Mouse (Mus musculus) left cerebral cortex, adult 8-10 months (tissue): ENCODE results near the gene Bub1. TPM values are rescaled to one million over a fixed set of nuclear protein-coding genes. Genes with fewer than 3 reads are reported as not detected.

Experiments
- DNase-seq, 2 experiments: peaks; one replicate each; pipeline ENCODE4 v3.0.0; 2022; ENCODE audit warnings: low spot score in 2 of 2
- total RNA-seq, 4 experiments: library from RNA; stranded (reverse); gene quantifications; 2 replicates each; pipeline ENCODE4 v1.2.4; 2022

The Bub1 gene
- under 1 TPM; 0.14 to 0.95 (median 0.20) TPM for total RNA-seq

DNA sequence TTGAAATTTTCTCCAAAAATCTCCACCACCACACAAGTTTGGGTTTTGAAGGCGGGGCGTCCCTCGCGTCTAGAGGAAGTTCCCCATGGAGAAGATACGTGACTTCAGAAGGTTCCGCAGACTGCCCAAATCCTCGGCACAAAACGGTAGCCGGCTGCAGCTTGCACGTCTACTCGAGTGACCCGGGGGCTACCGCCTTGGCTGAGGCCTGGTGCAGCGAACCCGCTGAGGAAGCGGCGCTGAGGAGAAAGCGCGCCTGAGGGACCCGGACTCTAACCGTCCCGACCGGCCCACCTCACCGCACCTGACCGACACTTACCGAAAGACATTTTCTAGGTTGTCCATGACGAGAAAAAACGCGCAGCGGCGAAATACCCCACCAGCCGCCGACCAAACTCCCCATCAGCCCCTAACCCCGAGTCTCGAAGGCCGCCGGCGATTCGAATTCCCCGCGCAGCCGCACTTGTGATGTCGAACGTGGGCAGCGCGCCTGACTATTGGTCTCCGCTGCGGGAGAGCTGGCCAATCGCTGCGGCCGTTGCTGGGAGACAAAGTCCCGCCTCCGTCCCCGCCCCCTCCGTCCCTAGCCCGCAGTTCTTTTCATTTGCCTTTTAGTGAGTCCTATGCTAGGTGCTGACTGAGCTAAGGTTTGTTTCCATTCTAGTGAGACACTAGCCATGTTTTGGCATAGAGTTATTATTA lies at the start of gene Bub1:
Bub1 (minus strand) TSS at position 465 of the 702 bp plus-strand sequence.
- DNase-seq = peak; percentile 76 to 93

DNA sequence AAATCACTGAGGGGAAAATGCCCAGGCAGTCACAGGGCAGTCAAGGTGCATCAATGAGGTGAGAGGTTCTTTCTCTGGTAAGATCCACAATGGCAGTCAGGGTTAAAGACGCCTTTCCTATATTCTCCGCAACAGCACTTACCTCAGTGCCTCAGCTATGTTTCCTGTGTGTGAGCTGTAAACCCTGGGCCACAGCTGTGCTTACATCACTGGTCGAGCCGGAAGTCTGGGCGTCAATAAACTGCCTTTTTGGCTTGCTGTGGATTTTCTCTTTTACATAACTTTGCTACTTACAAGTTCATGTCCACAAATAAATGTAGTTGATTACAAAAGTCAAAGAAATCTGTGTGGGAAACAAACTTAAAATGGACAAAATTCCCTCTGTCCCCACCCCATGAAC lies 49.4 kb upstream of the Bub1 start:
- DNase-seq = no peak

DNA sequence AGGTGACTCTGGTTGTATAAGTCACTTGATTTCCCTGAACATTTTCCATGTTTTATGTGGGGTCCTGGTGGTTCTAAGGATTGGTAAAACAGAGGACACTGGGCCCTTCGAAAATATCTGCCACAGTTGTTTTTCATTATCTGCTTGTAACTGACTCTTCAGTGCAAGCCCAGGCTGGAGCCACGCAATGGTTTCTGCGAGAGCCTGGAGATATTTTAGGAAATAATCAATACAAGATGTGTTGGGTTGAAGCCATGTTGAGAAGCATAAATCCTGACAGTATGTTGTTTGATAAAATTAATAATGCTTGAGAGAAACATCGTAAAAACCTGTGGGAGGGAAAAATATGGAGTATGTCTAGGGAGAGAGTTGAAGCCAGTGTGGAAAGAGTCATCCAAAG lies 32.7 kb upstream of the Bub1 start:
- DNase-seq = no peak

DNA sequence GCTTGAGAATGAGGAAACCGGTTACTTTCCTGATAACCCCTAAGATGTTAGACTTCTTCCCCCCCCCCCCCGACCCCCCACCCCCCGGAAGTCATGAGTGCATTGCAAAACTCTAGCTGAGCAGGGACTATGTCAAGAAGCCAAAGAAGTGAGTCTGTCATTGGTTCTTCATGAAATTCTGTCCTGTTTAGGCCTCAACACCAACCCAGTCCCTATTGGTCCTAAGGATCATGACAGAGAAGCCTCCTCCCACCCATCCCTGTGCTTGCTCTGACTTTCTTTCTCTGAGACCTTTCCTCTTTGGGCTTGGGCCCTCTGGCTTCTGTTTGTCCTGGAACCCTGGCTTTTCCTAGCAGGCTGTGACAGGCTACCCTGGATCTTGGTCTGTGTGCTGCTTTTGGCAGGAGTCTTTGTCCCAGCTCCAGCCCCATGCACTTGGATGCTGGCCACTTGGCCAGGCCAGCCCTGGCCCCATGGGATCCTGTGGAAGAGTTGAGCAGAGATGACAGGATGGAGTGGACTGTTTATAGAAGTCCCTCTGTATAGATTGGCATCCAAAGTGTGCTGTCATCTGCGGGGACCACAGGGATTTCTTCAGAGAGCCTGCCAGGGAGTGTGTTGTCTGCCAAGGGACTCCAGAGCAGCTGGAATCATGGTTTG lies 22.8 kb upstream of the Bub1 start:
- peak in 1 of 2 experiments; percentile 11 for DNase-seq

DNA sequence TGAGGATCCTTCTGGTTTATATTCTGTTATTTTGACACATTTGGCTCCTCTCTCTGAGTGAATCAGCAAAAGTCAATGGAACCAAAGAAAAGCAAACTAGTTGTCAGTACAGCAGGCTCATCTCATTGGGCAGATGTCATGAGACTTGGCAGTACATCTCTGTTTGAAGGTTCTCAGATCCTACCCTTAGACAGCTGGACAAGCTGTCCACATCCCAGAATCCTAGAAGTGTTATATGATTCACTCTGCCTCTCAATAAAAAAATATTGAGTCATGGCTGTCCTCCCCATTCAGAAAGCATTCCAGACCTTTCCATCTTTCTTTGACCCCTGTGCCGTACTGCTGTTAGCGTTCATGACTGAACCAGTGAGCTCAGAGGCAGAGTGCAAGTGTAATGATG lies 18.7 kb upstream of the Bub1 start:
- no peak for DNase-seq

DNA sequence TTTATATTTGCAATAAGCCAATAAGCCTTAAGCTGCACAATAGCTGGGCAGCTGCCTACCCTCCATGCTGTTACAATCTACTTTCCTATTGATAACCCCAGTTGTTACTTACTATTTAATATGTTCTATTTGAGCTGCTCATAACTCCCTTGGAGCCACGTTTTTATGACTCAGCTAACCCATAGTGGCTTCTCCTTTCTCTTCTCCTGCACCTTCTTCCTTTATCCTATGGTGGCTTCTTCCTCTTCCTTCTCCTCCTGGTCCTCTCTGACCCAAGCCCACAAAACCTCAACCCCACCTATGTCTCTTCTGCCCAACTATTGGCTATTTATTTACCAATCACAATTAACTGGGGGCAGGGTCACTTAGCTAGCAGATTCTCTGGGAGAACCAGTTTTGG lies 14.9 kb upstream of the Bub1 start:
- no peak for DNase-seq

DNA sequence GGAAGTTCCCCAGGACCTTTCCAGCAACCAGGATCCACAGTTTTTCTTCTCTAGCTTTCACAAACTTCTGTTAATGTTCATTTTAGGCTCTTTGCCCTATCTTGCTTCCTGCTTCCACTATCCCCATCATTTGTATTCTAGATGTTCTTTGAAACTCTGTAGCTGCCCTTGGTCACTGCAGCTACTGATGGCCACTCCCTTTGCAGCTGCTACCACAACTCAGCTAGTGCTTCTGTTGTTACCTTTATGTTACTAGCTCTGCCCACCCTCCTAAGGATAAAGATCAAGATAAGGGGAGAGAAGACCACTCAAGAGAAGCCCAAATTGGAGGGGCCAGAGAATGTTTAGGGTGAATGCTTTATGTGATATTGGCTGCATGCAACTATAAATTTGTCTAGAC lies 14.3 kb upstream of the Bub1 start:
- DNase-seq = no peak

DNA sequence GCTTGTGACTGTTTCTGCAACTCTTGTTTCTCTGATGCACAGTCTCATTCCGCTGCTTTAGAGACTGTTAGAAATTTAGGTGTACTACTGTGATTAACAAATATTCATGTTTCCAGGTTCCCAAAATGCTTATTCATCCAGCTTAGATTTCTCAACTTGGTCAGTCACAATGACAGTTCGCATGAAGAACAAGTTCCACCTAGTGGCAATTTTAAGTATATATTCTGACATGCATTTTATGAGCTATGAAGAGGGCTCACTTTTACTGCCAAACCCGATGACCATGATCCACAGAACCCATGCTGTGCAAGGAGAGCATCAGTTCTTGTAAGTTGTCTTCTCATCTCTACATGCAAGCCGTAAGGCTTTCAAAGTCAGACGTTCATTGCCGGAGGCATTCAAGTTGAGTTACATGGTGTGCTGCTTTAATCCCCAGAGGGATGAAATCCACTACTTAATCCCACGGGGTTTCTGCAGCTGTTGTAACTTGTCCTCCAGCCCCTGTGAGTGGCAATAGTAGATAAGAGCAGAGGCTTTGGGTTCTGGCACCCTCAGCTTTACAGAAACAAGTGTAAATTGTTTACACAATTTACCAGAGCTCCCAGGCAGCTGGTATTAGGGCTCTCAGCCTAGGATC lies 13.8 kb upstream of the Bub1 start:
- DNase-seq = no peak

DNA sequence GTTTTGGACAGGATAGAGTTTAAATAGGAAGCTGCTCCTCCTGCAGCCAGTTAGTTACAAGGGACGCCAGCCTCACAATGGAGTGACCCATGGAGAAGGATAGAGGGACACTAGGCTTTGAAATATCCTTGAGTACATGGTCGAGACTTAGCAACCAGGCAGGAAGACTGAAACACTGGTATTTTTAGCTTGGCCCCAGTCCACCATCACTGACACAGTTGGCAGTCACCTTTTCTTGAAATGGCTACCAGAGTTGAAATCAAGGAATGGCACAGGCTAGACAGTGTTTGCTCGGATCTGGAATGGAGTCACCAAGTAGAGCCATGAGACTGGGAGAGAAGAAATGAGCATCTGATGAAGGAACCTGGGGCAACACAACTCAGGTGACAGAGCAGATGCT lies 10.8 kb upstream of the Bub1 start:
- DNase-seq = no peak

DNA sequence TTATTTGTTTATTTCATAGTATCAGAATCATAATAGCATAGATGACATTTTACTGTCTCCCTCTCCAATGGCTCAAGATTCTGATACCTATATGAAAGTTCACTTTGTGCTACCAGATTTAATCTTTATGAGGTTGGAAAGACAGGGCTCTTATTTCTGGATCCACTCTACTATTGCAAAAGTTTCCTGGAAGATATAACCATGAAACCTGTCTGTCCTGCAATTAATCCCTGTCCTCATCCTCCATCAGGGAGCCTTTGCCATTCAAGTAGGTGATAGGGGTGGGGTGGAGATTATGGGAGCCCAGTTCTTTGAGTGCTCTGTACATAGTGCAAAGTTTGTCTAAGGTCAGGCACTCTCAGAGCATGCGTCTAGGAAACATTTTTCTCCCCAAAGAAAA lies 9.7 kb upstream of the Bub1 start:
- no peak for DNase-seq

DNA sequence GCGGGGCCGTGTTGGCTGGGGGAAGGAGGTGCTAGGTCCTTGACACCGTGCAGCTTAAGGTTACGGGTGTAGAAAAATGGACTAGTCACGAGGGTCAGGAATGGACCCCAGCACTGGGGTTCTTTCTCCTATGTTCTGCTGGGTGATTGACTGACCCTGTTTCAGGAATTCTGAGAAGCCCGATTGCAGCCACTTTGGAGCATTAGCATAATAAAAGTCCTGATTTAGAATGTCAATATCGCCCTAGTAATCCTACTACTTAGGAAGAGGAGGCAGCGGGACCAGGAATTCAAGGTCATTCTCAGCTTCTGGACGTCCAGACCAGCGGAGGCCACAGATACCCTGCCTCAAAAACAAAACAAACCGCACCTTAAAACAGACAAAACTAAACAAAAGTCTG lies 7.8 kb upstream of the Bub1 start:
- no peak for DNase-seq

DNA sequence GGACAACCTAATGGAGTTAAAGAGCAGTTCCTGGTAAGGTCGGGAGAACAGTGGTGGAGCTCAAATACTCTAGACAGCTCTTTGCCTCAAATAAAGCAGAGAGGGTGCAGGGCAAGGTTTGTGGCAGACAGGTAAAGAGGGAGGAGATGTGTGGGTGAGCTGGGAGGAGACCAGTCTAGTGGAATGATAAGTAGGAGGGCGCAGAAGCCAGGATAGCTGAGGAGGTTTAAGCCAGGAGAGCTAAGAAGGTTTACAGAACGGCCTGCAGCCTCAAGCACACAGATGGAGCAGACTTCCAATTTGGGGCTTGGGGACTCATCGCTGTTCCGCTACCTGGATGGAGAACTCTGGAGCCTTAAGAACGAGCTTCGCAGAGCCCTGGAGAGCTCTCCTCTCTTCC lies 6.9 kb upstream of the Bub1 start, which contains the start of gene Acoxl:
Acoxl (plus strand) TSS at position 301 of the 400 bp plus-strand sequence.
- DNase-seq = no peak

DNA sequence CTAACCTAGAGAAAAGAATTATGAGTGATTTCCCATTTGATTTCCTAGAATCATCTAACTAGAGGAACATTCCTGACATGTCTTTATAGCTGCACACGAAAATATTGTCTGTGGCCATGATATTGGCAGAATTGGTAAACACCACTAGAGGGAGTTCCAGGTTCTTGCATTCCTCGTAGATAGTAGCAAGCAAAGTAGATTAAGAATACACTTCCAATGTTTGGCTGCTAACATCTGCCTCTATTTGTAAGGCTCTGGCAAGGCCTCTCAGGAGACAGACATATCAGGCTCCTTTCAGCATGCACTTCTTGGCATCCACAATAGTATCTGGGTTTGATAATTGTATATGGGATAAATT lies 1.1 kb upstream of the Bub1 start:
- DNase-seq = no peak

DNA sequence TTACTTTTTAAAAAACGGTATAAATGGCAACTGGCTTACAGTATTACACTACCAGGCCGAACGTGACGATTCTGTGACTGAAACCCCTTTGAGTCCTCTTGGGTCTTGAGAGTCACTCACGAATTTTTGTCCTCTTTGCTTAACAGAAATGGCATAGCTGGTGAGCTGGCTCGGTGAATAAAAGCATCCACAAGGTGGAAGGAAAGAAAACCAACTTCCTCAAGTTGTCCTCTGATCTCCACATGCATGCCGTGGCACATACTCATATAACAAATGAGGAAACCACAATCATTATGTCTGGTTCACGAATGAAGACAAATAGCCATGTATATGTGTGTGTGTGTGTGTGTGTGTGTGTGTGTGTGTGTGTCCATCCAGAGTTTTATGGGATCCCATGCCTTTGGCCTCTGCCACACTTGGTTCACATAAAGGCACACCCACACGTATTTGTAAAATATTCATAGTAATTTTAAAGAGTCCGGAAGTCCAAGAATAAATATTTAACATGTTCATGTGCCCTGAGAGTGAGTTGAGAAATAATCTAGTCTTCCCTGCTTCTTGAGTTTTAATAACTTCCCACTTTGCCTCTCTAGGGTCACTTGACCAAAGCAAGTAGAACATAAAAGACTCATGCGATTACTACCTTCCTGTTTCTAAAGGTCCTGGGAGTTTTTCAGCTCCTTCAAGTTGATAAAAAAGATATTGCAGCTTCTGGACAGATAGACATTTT lies 603 bp upstream of the Bub1 start:
- DNase-seq = no peak

DNA sequence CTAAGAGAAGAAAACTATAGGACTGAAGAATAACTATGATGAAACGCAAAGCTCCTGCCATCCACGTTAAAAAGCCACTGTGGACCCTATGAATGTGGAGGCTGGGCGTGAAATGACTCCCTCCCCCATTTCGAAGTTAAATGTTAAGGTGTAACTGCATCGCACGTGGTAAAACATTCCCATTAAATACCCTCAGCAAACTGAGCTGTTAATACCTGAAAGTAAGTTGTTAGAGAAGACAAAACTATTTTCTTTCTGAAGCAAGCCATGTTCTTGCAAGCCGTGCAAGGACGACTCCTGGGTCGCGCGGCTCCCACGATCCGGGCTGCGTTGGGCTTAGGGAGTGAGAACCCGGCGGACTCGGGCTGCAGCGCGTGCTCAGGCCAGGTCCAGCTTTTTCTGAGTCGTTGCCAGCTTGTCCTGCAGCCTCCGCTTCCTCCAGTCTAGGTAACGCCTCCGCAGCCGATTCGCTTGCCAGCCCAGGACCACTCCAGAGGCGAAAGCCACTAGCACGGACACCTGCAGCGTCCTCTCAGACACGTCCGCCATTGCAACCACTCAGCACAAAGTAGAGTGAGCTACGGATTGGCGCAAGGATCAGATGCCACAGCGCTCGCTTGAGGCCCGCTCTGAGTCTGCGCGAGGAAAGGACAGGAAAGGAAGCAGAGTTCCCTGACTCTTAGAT lies 39.6 kb downstream of the Bub1 start, which contains the start of gene Mtln:
Mtln (minus strand) TSS at position 570 of the 685 bp plus-strand sequence.
- DNase-seq = peak; percentile 82 to 84

DNA sequence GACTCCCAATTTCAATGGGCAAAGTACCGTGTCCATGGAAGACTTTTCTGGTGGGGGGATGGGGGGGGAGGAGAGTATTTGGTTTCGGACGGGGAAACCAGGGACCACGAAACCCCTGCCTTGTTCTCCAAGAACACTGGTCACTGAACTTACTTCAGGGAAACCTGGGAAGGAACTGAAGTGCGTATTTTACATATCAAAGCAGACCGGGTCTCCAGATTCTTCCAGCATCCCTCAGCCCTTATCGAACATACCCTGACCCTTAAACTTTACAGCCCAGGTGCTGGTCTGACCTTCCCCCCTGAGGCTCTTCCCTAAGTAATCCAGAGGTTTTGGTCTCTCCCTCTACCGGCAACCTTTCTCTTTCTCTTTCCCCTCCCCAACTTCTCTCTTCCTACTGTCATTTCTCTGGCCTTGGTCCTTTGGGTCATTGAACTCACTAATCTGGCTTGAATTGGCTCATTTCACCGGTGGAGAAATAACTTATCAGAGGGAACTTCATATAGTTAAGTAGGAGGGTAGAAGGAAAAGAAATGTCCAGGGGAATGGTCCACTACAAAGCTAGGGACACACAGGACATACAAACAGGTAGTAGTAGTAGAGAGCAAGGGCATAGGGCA lies 41.9 kb downstream of the Bub1 start:
- no peak for DNase-seq

DNA sequence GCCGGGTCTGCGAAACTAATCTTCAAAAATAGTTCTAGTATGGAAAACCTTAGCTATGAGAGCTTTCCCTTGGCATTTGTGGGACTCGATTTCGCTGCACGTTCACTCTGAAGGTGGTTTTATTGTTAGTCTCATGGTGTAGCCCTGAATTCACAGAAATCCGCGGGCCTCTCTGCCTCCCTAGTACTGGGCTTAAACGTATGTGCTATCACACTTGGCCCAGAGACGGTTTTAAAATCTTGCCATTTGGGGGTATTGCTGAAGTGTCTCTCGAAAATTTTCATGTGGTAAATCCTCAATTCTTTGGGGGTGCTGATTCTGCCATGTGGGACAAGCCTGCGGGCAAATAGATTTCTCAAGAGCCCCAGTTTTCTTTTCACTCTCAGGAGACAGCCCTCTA lies 42.5 kb downstream of the Bub1 start:
- no peak for DNase-seq

DNA sequence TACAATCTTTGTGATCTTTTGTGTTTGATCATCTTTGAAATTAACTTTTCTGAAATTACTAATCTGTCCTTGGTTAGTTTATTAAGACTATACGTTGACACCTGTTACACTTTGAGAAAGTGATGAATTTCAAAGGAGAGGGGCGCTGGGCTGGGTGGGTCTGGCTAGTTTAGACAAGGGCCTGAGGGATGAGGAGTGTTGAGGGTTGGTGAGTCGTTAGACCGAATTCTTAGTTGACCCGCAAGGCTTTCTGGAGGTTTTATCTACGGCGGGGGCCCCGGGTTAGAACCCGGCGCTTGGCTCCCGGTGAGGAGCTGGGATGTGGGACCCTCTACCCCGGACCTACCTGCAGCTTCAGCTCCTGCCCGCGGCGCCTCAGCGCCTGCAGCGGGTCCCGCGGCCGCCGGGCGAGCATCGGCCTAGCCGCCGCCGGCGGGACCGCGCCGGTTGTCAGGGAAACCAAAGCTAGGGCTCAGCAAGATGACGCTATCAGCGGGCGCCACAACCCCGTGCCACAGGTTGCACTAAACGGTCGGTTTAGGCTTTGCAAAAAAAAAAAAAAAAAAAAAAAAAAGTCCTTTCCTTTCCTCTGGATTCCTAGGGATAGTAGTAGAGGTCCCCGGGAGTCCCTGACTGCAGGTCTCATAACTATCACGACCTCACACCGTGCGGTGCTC lies 43.1 kb downstream of the Bub1 start, which contains the start of gene Nphp1:
Nphp1 (minus strand) TSS at position 458 of the 677 bp plus-strand sequence.
- DNase-seq = peak; percentile 67 to 71

DNA sequence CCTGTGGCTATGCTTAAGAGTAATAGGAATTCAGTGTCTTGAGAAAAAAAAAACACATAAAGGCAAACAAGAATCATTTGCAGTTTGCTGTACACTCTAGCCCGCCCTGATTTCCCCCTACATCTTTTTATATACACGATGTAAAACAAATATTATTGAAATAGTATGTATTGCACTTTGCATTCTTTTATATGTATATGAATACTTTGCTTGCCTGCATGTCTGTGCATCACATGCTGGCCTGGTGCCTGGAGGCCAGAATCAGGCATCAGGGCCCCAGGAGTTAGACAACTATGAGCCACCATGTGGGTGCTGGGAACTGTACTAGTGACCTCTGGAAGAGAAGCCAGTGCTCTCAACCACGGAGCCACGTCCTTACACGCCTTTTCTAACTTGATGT lies 44.4 kb downstream of the Bub1 start:
- no peak for DNase-seq

DNA sequence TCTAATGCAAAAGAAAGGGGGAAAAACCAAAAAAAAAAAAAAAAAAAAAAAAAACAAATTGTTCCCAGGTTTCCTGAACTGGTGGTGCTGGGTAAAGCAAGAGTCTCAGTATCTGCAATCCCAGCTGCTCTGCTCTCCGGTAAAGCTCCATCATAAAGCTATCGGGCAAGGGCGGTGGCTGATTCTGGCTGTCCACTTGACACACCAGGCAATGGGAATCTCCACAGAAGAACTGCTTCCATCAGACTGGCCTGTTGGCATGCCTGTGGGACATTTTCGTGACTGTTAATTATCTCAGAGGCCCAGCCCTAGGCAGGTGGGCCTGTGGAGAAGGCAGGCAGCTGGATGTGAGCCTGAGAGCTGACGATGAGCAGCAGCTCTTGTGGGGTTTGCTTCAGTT lies 53.2 kb downstream of the Bub1 start:
- DNase-seq = no peak
